Mouse (Mus musculus) olfactory bulb, adult 2 months (tissue): ENCODE results near the gene Gm614.

Experiments
- CTCF ChIP-seq: fragments of 200-500 bp; IDR thresholded peaks from 2 replicates; pipeline ENCODE4 v1.5.1; 2012; ENCODE audit warnings: low read depth, mild to moderate bottlenecking, low read length, moderate library complexity; ENCODE audit not compliant: insufficient read depth
- POLR2A ChIP-seq: fragments of 200-500 bp; IDR thresholded peaks from 2 replicates; pipeline ENCODE4 v1.6.1; 2012; ENCODE audit warnings: mild to moderate bottlenecking, low read depth, low read length, moderate library complexity; ENCODE audit not compliant: insufficient read depth

DNA sequence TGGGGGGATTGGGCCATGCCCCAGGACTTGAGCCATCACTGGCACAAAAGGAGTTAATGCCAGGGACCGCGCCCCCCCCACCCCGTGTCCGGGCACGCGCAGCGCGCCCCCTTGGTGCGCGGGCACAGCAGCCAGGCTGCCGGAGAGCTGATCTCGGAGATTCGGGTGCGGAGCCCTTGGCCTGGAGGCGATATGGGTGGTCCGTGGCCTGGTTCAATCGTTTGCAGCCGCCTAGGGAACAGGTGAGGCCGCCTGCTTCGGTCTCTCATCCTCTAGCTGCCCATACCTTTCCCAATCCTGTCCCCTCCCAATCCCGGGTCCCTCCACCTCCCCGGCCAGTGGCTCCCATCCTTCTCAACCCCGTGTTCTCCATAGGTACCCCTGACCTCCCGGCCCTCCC lies 35.3 kb upstream of the Gm614 start, which contains the start of gene Nlgn3:
- no peak for TF ChIP-seq CTCF
- TF ChIP-seq POLR2A: peak; percentile 61; the same call in 1 of the 2 replicates
